Mouse (Mus musculus) kidney, postnatal 10 days (tissue): ENCODE measurements around the gene Ttc41.
"Not testable (repeated sequence)": the region's sequence is repeated elsewhere in the genome, so short reads cannot be mapped to it uniquely, and the experiment has no call there.

Experiments
- DNase-seq: peaks from one replicate; pipeline ENCODE4 v3.0.0; 2021; ENCODE audit warnings: mixed read lengths

The Ttc41 gene

DNA sequence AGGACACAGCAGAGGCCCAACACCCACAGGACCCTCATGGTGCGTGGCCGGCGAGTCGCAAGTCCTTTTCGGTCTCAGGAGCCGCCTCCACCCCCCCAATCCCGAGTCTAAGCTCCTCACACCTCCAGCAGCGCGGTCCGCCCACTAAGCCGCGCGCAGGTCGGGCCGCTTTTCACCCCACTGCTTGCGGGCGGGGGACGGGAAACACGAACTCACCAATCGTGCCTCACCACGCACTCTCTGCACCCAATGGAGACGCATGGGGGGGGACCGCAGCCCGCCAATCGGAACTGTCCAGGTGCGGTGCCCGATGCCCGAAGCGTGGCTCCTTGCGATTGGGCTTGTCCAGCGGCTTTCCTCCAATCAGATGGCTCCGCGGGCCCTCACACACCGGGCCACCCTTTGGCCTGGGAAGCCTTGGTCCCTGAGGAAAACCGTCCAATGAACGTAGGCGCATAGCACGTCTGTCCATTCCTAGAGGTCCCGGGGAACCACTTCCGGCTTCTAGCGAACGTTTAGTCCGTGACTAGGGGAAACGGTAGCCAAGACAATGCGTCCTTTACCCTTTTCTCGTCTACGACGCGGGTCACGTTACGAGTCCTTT is at the start of gene Ttc41, which contains the start of gene Hsp90b1:
Gene Ttc41 (plus strand): TSS at position 494 of the 604 bp plus-strand sequence.
Gene Hsp90b1 (minus strand): TSS at position 192 of the 604 bp plus-strand sequence.
- peak; percentile 99 for DNase-seq

GRCm38 (mm10) chr10:86670550-86670949 is 35.1 kb upstream of the Ttc41 start:
- DNase-seq, result not testable (repeated sequence)

GRCm38 (mm10) chr10:86684797-86685178 is 20.8 kb upstream of the Ttc41 start:
- not testable (repeated sequence) for DNase-seq

- peak; percentile 86 for DNase-seq
Measured at GRCm38 (mm10) chr10:86685179-86686016, 20.2 kb upstream of the Ttc41 start.

GRCm38 (mm10) chr10:86686017-86686360 is 19.6 kb upstream of the Ttc41 start:
- DNase-seq, result not testable (repeated sequence)

- no peak for DNase-seq
Measured at GRCm38 (mm10) chr10:86700251-86700650, 5.4 kb upstream of the Ttc41 start.

- no peak for DNase-seq
Measured at GRCm38 (mm10) chr10:86700973-86701372, 4.6 kb upstream of the Ttc41 start.

DNA sequence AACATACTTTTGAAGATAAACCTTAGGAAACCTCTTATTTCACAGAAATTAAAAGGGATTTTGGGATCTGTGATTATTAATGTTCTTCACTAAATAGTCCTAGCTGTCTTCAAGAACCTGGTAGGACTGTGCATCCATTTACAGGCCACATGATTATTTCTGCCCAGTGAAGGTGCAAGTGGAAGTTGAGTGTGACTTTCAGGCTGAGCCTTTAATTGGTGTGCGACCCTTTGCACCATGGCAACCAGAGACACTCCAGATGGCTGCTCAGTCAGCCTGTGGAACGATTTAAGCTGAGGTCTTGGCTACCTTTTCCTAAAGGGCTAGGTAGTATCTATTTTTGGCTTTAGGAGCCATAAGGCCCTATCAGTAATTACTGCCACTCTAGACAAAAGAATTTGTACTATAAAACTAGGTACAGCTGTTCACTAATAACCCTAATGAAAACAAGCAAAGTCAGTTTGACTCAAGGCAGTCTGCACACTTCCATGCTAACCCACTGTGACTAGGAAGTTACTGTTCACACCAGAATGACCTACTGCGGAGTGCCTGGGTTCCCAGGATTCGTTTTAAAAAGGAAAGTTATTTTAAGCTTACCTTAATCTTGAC is 3.2 kb upstream of the Ttc41 start:
- no peak for DNase-seq

- DNase-seq, result no peak
Measured at GRCm38 (mm10) chr10:86703375-86703774, 2.2 kb upstream of the Ttc41 start.

DNA sequence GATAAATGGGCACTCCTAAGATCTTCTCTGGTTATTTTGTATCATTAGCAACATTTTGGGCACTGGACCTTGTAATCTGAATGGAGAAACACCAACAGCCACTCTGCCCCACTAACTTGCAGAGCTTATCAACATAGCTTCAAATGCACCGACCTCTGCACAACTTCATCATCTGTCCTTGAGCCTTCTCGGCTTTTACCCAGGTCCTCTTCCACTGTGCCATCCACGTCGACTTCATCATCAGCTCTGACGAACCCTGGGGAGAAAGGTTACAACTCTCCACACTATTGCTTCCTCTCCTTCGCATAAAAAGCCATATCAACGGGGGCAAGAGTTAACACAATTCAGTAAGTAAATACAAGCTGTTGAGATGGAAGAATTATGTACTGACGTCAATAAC is 1.5 kb upstream of the Ttc41 start:
- DNase-seq, result no peak

GRCm38 (mm10) chr10:86704589-86705191 is 921 bp upstream of the Ttc41 start:
- no peak for DNase-seq

GRCm38 (mm10) chr10:86705922-86706752 is 526 bp downstream of the Ttc41 start:
- DNase-seq, result peak; percentile 82

- no peak for DNase-seq
Measured at GRCm38 (mm10) chr10:86707134-86707533, 1.5 kb downstream of the Ttc41 start.

GRCm38 (mm10) chr10:86712156-86712555 is 6.5 kb downstream of the Ttc41 start:
- DNase-seq, result peak; percentile 58

- DNase-seq, result peak; percentile 42
Measured at GRCm38 (mm10) chr10:86727548-86727980, 22.0 kb downstream of the Ttc41 start.

- no peak for DNase-seq
Measured at GRCm38 (mm10) chr10:86728176-86728575, 22.6 kb downstream of the Ttc41 start.

DNA sequence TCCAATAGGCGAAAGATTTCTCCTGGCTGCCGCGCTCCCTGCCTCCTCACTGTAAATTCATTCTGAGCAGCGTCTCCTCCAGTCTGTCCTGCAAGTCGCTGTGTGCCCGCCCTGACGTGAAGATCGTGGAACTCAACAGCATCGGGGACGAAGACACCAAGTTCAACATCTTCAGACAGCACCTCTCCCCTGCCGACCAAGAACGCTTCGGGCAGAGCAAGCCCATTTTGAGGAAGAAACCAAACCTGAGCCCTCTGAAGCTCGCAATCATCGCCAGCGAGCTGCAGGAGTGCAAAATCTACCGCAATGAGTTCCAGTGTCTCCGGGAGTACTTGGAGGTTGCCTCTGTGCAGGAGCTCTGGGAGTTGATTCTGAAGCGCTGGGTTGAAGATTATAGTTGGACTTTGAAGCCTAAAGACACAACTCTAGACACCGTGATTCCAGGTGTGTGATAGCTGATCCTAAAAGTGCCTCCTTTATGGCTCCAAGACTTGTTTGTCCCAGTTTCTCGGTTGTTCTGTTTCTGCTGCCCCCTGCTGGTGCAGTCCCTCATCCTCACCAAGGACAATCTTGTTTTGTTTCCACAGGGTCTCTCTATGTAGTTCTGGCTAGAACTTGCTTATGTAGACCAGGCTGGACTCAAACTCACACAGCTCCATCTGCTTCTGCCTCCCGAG is 25.4 kb downstream of the Ttc41 start:
- peak; percentile 92 for DNase-seq

DNA sequence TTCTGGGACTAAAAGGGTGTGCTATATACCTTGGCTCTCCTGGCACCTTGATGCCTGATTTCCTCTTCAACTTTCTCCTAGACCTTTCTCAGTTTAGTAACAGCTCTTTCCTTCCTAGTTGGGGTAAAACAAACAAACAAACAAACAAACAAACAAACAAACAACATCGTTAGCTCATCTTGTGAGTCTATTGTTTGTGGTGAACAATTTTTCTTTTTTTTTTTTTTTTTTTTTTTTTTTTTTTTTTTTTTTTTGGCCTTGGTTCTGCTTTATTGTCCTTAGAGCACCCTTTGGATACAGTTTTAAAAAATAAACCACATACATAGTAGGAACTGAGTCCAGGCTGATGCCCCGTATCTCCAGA is 25.9 kb downstream of the Ttc41 start:
- no peak for DNase-seq

DNA sequence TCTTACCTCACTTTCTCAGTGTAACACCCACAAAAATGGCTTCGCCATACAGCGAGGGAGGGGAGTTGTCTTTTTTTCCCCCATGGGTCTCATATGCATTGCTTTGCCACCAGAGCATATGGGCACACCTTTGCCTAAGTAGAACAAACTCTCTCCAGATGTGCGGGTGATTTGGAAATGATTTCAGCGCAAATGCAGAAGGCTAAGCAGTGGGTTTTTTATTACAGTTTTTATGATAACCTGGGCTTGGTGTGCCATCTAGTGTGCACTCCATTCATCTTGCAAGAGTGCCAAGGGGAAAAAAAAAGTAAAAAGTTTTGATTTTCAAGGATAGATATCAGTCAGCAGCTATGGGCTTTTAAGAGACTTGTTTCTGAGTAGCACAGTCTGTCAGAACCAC is 29.4 kb downstream of the Ttc41 start:
- DNase-seq, result no peak

DNA sequence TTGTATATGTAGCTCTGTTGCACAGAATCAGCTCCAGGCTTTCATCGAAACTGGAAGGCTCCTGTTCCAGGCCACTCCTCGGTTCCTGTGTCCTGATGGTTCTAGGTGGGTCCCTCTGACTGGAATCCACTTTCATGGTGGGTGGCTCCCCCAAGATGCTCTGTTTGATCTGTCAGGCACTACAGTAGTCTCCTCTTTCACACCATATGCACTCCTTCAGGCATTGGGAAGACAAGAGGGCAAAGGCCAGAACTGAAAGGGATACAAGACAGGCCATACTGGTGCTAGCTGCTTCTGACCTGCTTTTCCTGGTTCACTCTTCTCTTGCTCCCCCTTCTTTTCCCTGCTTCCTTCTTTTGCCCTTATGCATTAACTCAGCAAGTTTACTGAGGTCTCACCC is 37.3 kb downstream of the Ttc41 start:
- no peak for DNase-seq

DNA sequence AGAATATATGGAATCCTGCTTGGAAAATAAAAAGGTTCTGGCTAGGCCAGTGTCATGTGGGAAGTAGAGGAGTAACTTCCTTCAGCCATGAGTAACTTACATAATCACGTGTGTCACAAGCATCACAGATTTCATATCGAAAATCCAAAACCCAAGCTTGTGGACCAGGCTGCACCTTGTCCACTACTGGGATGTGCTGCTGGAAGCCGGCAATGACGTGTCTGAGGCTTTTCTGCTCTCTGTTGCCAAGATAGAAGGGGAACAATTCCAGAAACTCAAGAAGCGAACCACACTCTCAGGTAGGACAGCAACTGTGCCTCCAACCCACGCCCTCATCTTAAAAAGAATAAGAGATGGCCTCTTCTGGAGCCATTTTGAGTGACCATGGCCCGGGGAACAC is 38.7 kb downstream of the Ttc41 start:
- DNase-seq, result no peak
